Mouse (Mus musculus) urinary bladder, adult 18-20 months (tissue): ENCODE measurements at regions not wholly inside any gene's neighbourhood (a gene's known extent, or its start where the extent isn't known, plus 50 kb on each side); places are given as distances from the start of the nearest gene placed in this dataset.

Experiments used
- DNase-seq, 2 experiments: peaks; one replicate each; pipeline ENCODE4 v3.0.0; 2022; ENCODE audit warnings: low spot score in 2 of 2, mixed read lengths in 2 of 2

DNA sequence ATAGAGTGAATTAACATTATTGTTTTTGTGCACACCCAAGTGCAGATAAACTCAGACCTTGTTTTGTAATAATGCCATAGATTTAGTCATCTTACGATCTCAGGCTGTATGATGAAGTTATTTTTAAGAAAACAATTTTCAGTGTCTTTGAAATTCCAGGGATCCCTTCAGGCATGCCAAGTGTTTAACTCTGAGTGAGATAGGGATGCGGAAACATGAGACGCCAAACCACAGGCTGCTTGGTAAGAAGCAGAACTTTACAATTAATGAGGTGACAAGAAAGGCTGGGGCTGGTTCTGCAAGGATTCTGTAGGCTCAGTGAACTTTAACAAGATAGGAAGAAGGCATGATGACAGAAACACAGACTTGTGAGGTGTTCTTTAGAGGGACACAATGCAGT is 292.3 kb upstream of the Alcam start:
- DNase-seq: no peak

DNA sequence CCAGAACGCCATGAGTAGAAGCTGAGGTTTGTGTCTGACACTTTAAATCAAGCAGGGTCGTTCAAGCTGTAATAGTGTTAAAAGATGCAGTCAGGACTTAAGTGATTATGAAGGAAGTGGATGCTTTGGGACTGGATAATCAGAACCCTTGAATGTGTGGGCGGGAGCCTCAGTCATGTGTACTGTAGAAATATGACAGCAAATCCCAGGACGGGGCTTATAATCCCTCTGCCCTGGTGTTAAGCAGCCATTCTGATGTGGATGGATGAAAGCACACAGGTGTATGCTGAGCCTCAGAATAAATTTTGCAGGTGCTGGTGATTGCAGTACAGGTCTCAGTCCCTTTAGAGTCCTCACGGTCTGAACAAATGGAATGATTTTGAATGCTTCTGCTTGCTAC is 290.8 kb upstream of the Alcam start:
- DNase-seq: no peak

DNA sequence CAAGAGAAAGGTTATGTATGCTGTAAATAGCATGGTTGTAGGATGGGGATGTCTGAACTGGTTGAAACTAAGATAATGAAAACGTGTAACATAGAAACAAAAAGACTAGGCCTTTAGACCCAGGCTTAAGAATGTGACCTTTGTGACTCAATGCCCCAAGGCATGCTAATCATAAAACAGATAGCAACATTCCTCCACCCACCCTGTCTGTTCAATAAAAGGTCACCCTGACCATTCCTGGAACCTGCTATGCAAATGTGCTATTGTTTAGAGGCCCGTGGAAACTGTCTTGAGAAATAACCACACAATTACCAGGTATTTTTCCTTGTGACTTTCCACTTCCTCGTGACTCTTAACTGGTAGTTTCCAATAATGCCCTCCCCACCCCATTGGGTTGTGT is 288.3 kb upstream of the Alcam start:
- no peak for DNase-seq

DNA sequence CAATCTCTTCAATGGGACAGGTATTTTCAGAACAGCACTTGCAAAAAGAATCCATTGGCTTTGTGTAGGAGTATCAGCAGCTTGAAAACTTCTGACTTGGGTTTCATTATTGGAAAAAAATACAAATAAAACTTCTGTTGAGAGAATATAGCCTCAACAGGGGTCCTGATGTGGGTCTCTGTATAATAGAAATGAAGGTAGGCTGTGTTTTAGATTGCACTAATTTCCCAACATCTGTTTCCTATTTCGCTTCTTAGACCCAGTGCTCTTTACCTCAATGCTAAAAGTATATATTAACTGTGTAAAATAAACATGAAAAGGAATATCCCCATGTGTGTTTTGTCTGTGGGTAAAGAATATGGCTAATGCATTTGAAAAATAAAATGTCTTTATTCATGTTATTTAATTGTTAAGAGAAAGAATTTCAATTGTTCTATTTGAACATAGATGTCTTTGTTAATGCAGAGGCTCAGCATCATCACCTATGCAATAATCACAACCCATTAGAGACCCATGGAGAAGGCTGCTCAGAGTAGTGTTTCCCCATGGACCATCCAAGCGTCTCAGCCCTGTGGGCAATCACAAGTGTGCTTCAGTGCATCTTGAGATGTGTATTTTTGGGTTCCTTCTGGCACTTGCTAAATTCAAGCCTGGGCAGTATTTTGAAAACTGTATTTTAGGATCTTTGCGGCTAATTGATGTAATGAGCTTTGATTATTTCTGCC is 272.4 kb upstream of the Alcam start:
- DNase-seq: no peak

DNA sequence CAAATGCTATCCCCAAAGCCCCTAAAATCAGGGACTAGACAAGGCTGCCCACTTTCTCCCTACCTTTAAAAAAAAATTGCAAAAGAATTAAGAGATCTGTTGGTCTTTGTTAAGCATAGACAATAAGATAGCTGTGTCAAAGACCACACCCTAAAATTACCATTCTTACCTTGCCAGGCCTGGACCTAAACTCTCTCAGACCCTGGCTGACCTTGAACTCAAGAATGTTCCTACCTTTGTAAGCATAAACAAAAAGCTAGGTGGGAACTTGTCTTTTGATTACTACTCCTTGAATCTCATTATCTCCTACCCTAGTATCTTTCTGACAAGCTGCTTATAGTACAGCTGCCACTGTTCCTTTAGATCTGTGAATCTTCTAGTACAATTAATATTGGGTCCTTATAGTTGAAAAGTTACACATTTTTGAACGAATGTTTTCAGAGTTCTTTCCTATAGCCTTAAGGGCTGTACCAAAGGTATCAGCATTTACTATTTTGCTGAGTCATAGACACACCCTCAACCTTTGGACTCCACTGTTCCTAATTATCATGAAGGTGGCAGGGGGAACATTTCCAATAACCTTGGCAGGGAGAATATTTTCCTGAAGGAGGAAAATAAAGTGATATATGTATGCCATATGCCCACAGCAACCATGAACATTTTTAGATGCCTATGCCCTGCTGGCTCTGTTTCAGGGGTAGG is 264.5 kb upstream of the Alcam start:
- DNase-seq: no peak

DNA sequence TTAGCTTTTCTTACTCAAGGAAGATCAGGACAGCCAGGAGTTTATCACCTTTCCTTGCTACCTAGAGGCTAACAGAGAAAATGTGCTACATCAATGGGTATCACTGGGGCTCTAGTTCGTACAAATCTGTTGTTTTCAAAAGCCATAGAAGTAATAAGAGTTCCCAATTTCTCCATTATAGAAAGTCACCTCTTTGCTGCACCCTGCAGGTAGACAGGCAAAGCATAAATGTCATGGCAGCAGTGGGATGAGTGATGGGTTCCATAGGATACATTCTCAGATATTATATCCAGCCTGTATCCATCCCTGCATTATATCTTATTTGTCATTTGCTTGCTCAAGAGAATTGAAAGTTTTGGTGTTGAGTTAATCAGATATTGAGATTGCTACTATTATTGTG is 236.4 kb upstream of the Alcam start:
- DNase-seq: no peak

DNA sequence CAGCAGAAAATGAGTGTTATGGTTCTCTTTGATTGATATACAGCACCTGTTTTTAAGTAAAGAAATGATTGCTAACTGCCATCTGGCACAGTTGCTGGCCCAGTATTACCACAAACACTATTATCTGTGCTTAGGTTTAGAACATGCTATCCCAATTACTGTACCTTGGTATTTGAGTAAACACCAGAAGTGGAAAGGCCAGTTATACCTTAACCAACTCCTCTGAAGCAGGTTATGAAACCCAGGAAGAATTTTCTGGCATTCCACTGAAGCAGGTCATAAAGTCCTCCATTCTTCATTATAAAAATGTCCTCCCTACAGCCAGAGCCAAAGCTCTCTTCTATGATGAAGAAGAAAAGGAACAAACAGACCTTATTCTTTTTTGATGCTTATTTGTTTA is 201.0 kb upstream of the Alcam start:
- DNase-seq: peak in 1 of 2 experiments; percentile 16
